Mouse (Mus musculus): ENCODE measurements around the gene Chsy1. TPM values are rescaled to one million over a fixed set of nuclear protein-coding genes. Genes with fewer than 3 reads are reported as not detected.

The Chsy1 gene
- total and polyA plus RNA-seq, 2 experiments, result 1.3 to 3.4 TPM

GRCm38 (mm10) chr7:66179120-66179581 is 69.8 kb downstream of the Chsy1 start:
- no peak for DNase-seq (ENCODE audit: extremely low read depth, low read depth, low spot score)
- Histone ChIP-seq H3K4me1 (ENCODE audit: control insufficient read depth, insufficient read depth, low read length) (no peaks in the 10 kb centered on the region), H3K4me3 (ENCODE audit: insufficient read depth, low read depth, low read length) (no peak overlapping the region), H3K9ac (ENCODE audit: low read depth, low read length) (no peak overlapping the region), H3K27ac (replicated peaks; ENCODE audit: insufficient read depth, low read depth, low read length) (no peak overlapping the region), H3K27me3 (ENCODE audit: control insufficient read depth, insufficient read depth, low read length) (no peaks in the 10 kb centered on the region), H3K79me2 (ENCODE audit: control insufficient read depth, insufficient read depth, low read length) (no peaks in the 10 kb centered on the region), H3K36me3 (ENCODE audit: control insufficient read depth, insufficient read depth, low read length) (no peaks in the 10 kb centered on the region)
- TF ChIP-seq POLR2A (IDR thresholded peaks at IDR 0.05; ENCODE audit: extremely low read depth, insufficient read depth, low read length) (no peak), CTCF (IDR thresholded peaks at IDR 0.05; ENCODE audit: low read depth, low read length) (no peak)
- 53% methylated on average over 10 of the region's 10 CpGs for WGBS

GRCm38 (mm10) chr7:66179711-66180110 is 70.4 kb downstream of the Chsy1 start:
- Histone ChIP-seq H3K27me3 (ENCODE audit: control insufficient read depth, insufficient read depth, low read length) (no peaks in the 10 kb centered on the region), H3K36me3 (ENCODE audit: control insufficient read depth, insufficient read depth, low read length) (no peaks in the 10 kb centered on the region), H3K4me3 (ENCODE audit: insufficient read depth, low read depth, low read length) (no peak overlapping the region), H3K4me1 (ENCODE audit: control insufficient read depth, insufficient read depth, low read length) (no peaks in the 10 kb centered on the region), H3K9ac (ENCODE audit: low read depth, low read length) (no peak overlapping the region), H3K27ac (replicated peaks; ENCODE audit: insufficient read depth, low read depth, low read length) (no peak overlapping the region), H3K79me2 (ENCODE audit: control insufficient read depth, insufficient read depth, low read length) (no peaks in the 10 kb centered on the region)
- TF ChIP-seq CTCF (IDR thresholded peaks at IDR 0.05; ENCODE audit: low read depth, low read length), result no peak
- no peak for TF ChIP-seq POLR2A (IDR thresholded peaks at IDR 0.05; ENCODE audit: extremely low read depth, insufficient read depth, low read length)
- WGBS, result 78% methylated on average over 7 of the region's 7 CpGs
- DNase-seq (ENCODE audit: extremely low read depth, low read depth, low spot score), result no peak

- 67% methylated on average over 3 of the region's 3 CpGs for WGBS
Measured at GRCm38 (mm10) chr7:66180260-66180659, 70.9 kb downstream of the Chsy1 start.

GRCm38 (mm10) chr7:66180711-66181365 is 71.5 kb downstream of the Chsy1 start:
- no peaks in the 10 kb centered on the region for H3K79me2 ChIP-seq (ENCODE audit: control insufficient read depth, insufficient read depth, low read length)
- DNase-seq (ENCODE audit: extremely low read depth, low read depth, low spot score), result no peak
- no peak for TF ChIP-seq CTCF (IDR thresholded peaks at IDR 0.05; ENCODE audit: low read depth, low read length)
- TF ChIP-seq POLR2A (IDR thresholded peaks at IDR 0.05; ENCODE audit: extremely low read depth, insufficient read depth, low read length), result no peak
- H3K27me3 ChIP-seq (ENCODE audit: control insufficient read depth, insufficient read depth, low read length), result no peaks in the 10 kb centered on the region
- H3K36me3 ChIP-seq (ENCODE audit: control insufficient read depth, insufficient read depth, low read length), result no peaks in the 10 kb centered on the region
- 86% methylated on average over 10 of the region's 10 CpGs for WGBS
- H3K9ac ChIP-seq (ENCODE audit: low read depth, low read length), result no peak overlapping the region
- H3K4me1 ChIP-seq (ENCODE audit: control insufficient read depth, insufficient read depth, low read length), result no peaks in the 10 kb centered on the region
- H3K27ac ChIP-seq (replicated peaks; ENCODE audit: insufficient read depth, low read depth, low read length), result no peak overlapping the region
- no peak overlapping the region for H3K4me3 ChIP-seq (ENCODE audit: insufficient read depth, low read depth, low read length)

More at GRCm38 (mm10) chr7:66180260-66180659, 70.9 kb downstream of the Chsy1 start:
- Histone ChIP-seq H3K4me3 (ENCODE audit: insufficient read depth, low read depth, low read length) (no peak overlapping the region), H3K27me3 (ENCODE audit: control insufficient read depth, insufficient read depth, low read length) (no peaks in the 10 kb centered on the region), H3K79me2 (ENCODE audit: control insufficient read depth, insufficient read depth, low read length) (no peaks in the 10 kb centered on the region), H3K9ac (ENCODE audit: low read depth, low read length) (no peak overlapping the region), H3K4me1 (ENCODE audit: control insufficient read depth, insufficient read depth, low read length) (no peaks in the 10 kb centered on the region), H3K27ac (replicated peaks; ENCODE audit: insufficient read depth, low read depth, low read length) (no peak overlapping the region), H3K36me3 (ENCODE audit: control insufficient read depth, insufficient read depth, low read length) (no peaks in the 10 kb centered on the region)
- TF ChIP-seq CTCF (IDR thresholded peaks at IDR 0.05; ENCODE audit: low read depth, low read length), result no peak
- TF ChIP-seq POLR2A (IDR thresholded peaks at IDR 0.05; ENCODE audit: extremely low read depth, insufficient read depth, low read length), result no peak
- no peak for DNase-seq (ENCODE audit: extremely low read depth, low read depth, low spot score)

- 80% methylated on average over 7 of the region's 7 CpGs for WGBS
- H3K4me1 ChIP-seq (ENCODE audit: control insufficient read depth, insufficient read depth, low read length), result no peaks in the 10 kb centered on the region
- H3K9ac ChIP-seq (ENCODE audit: low read depth, low read length), result no peak overlapping the region
- 0 out of 2 replicates have a peak, but pooled peaks have one; percentile 19 for TF ChIP-seq CTCF (IDR thresholded peaks at IDR 0.05; ENCODE audit: low read depth, low read length)
- no peak for TF ChIP-seq POLR2A (IDR thresholded peaks at IDR 0.05; ENCODE audit: extremely low read depth, insufficient read depth, low read length)
- no peak overlapping the region for H3K27ac ChIP-seq (replicated peaks; ENCODE audit: insufficient read depth, low read depth, low read length)
- H3K4me3 ChIP-seq (ENCODE audit: insufficient read depth, low read depth, low read length), result no peak overlapping the region
- no peaks in the 10 kb centered on the region for H3K27me3 ChIP-seq (ENCODE audit: control insufficient read depth, insufficient read depth, low read length)
- DNase-seq (ENCODE audit: extremely low read depth, low read depth, low spot score), result no peak
- no peaks in the 10 kb centered on the region for H3K79me2 ChIP-seq (ENCODE audit: control insufficient read depth, insufficient read depth, low read length)
- no peaks in the 10 kb centered on the region for H3K36me3 ChIP-seq (ENCODE audit: control insufficient read depth, insufficient read depth, low read length)
Measured at GRCm38 (mm10) chr7:66182075-66182715, 72.9 kb downstream of the Chsy1 start.

GRCm38 (mm10) chr7:66183404-66183803 is 74.1 kb downstream of the Chsy1 start:
- Histone ChIP-seq H3K27ac (replicated peaks; ENCODE audit: insufficient read depth, low read depth, low read length) (no peak overlapping the region), H3K36me3 (ENCODE audit: control insufficient read depth, insufficient read depth, low read length) (no peaks in the 10 kb centered on the region), H3K4me1 (ENCODE audit: control insufficient read depth, insufficient read depth, low read length) (no peaks in the 10 kb centered on the region), H3K27me3 (ENCODE audit: control insufficient read depth, insufficient read depth, low read length) (no peaks in the 10 kb centered on the region), H3K9ac (ENCODE audit: low read depth, low read length) (no peak overlapping the region), H3K4me3 (ENCODE audit: insufficient read depth, low read depth, low read length) (no peak overlapping the region), H3K79me2 (ENCODE audit: control insufficient read depth, insufficient read depth, low read length) (no peaks in the 10 kb centered on the region)
- WGBS, result 79% methylated on average over 8 of the region's 8 CpGs
- no peak for DNase-seq (ENCODE audit: extremely low read depth, low read depth, low spot score)
- no peak for TF ChIP-seq POLR2A (IDR thresholded peaks at IDR 0.05; ENCODE audit: extremely low read depth, insufficient read depth, low read length)
- no peak for TF ChIP-seq CTCF (IDR thresholded peaks at IDR 0.05; ENCODE audit: low read depth, low read length)

Measured in liver, adult 2 months (tissue).